ENCODE assay signal across 7 mouse cellular contexts in genomic region chr8:72160707-72161697, GRCm38 (mm10). TPM values are rescaled to one million over a fixed set of nuclear protein-coding genes. Genes with fewer than 3 reads are reported as not detected.
DNase-seq lines count a peak whose midpoint lies in the region; ATAC-seq lines count a peak whose summit lies in the region.

Gene Rab8a, plus strand, starts transcription at chr8:72161200.

- no peaks in the 10 kb centered on the region for H3K9me3 ChIP-seq in embryonic facial prominence, embryonic 11.5 days (replicated peaks; ENCODE audit: control insufficient read depth, low read length)
- H3K9me3 ChIP-seq in limb, embryonic 10.5 days (replicated peaks), result no peaks in the 10 kb centered on the region
- no peaks in the 10 kb centered on the region for H3K9me3 ChIP-seq in midbrain, embryonic 13.5 days

- H3K4me1 ChIP-seq in embryonic facial prominence, embryonic 11.5 days (ENCODE audit: control insufficient read depth, insufficient read depth, low read length), result no peaks in the 10 kb centered on the region; the same call in none of the 2 replicates
- peaks cover 21% of the 10 kb centered on the region for H3K4me1 ChIP-seq in limb, embryonic 10.5 days
- peaks cover 24% of the 10 kb centered on the region for H3K4me1 ChIP-seq in midbrain, embryonic 13.5 days (replicated peaks)

- peak within 1 kb of the TSS; percentile 62 for H3K4me2 ChIP-seq in embryonic facial prominence, embryonic 11.5 days (ENCODE audit: low read depth, low read length)
- H3K4me2 ChIP-seq in midbrain, embryonic 13.5 days (replicated peaks), result peak within 1 kb of the TSS; percentile 83

- H3K27ac ChIP-seq in embryonic facial prominence, embryonic 11.5 days (replicated peaks; ENCODE audit: low read depth, low read length), result 0 out of 2 replicates have a peak within 1 kb of the TSS, but pooled peaks have one; percentile 52
- peak within 1 kb of the TSS; percentile 89 for H3K27ac ChIP-seq in limb, embryonic 10.5 days
- H3K27ac ChIP-seq in midbrain, embryonic 13.5 days, result peak within 1 kb of the TSS; percentile 80

- ATAC-seq in embryonic facial prominence, embryonic 11.5 days (replicated peaks; ENCODE audit: insufficient number of reproducible peaks, low FRiP score, low TSS enrichment, low read depth), result peak; percentile 99
- peak; percentile 91 for ATAC-seq in granulocyte monocyte progenitor cell, adult 5-6 weeks (replicated peaks; ENCODE audit: poor library complexity, severe bottlenecking)
- peak; percentile 99 for ATAC-seq in midbrain, embryonic 13.5 days

- H3K9ac ChIP-seq in embryonic facial prominence, embryonic 11.5 days (replicated peaks; ENCODE audit: low read length), result peak within 1 kb of the TSS; percentile 81
- H3K9ac ChIP-seq in midbrain, embryonic 13.5 days (replicated peaks), result peak within 1 kb of the TSS; percentile 87

- no peaks in the 10 kb centered on the region for H3K27me3 ChIP-seq in embryonic facial prominence, embryonic 11.5 days (ENCODE audit: control insufficient read depth, insufficient read depth, low read length)
- no peaks in the 10 kb centered on the region for H3K27me3 ChIP-seq in limb, embryonic 10.5 days (ENCODE audit: low read depth, poor library complexity, severe bottlenecking)
- no peaks in the 10 kb centered on the region for H3K27me3 ChIP-seq in midbrain, embryonic 13.5 days

- H3K36me3 ChIP-seq in embryonic facial prominence, embryonic 11.5 days (replicated peaks; ENCODE audit: control insufficient read depth, insufficient read depth, low read depth, low read length), result no peaks in the 10 kb centered on the region
- peaks cover 32% of the 10 kb centered on the region for H3K36me3 ChIP-seq in limb, embryonic 10.5 days
- peaks cover 8% of the 10 kb centered on the region for H3K36me3 ChIP-seq in midbrain, embryonic 13.5 days

- WGBS in embryonic facial prominence, embryonic 11.5 days, result under 1% methylated on average over 82 of the region's 82 CpGs
- under 1% methylated on average over 82 of the region's 82 CpGs for WGBS in limb, embryonic 10.5 days
- WGBS in midbrain, embryonic 13.5 days, result under 1% methylated on average over 82 of the region's 82 CpGs

- peak; percentile 100 for DNase-seq in adrenal gland, postnatal 14 days
- peak; percentile 100 for DNase-seq in embryonic facial prominence, embryonic 11.5 days (ENCODE audit: low spot score)
- peak; percentile 100 for DNase-seq in kidney, adult 11 months
- peak; percentile 98 for DNase-seq in limb, embryonic 10.5 days (ENCODE audit: low spot score)
- peak; percentile 99 for DNase-seq in spleen, adult 12 weeks (ENCODE audit: low spot score)

- peak within 1 kb of the TSS; percentile 76 for H3K4me3 ChIP-seq in embryonic facial prominence, embryonic 11.5 days (ENCODE audit: low read depth, low read length)
- peak within 1 kb of the TSS; percentile 95 for H3K4me3 ChIP-seq in limb, embryonic 10.5 days
- H3K4me3 ChIP-seq in midbrain, embryonic 13.5 days (replicated peaks), result peak within 1 kb of the TSS; percentile 74

RNA-seq across cellular contexts. Expression of gene Rab8a, which starts in this region (rescaled TPM):
- total RNA-seq in adrenal gland, postnatal 14 days (2021), result 64.5 and 66.1 TPM in 2 replicates
- 102 and 105 TPM in 2 replicates for polyA plus RNA-seq in embryonic facial prominence, embryonic 11.5 days (2014; fragmentation: Nextera tagmentation; extraction: Ambion mirVana)
- total RNA-seq in granulocyte monocyte progenitor cell, adult 5-6 weeks (2014; fragmentation: Nextera tagmentation), result 38.9 and 39.9 TPM in 2 replicates
- 320 and 344 TPM in 2 replicates for total RNA-seq in granulocyte monocyte progenitor cell, adult 5-6 weeks (2017)
- polyA plus RNA-seq in limb, embryonic 10.5 days (2016; fragmentation: Nextera tagmentation; extraction: Ambion mirVana), result 137 and 139 TPM in 2 replicates
- polyA plus RNA-seq in midbrain, embryonic 13.5 days (2015; fragmentation: Nextera tagmentation; extraction: Ambion mirVana), result 104 and 107 TPM in 2 replicates

Comparison
In these comparisons a context has a peak if more than half of its experiments do, and no peak if none do; other contexts are left out.
1. Peak in every context shown above with its lines: DNase-seq, ATAC-seq, H3K4me3 ChIP-seq and H3K27ac ChIP-seq.